Mouse (Mus musculus) lung, adult 2 months (tissue): ENCODE measurements around the gene Tmcc2.

ENCODE experiments used
- CTCF ChIP-seq: fragments of 200-500 bp; IDR thresholded peaks from 2 replicates; pipeline ENCODE4 v1.5.1; 2011; ENCODE audit warnings: mild to moderate bottlenecking, low read length, control low read depth; ENCODE audit not compliant: insufficient read depth
- POLR2A ChIP-seq: fragments of 200-500 bp; IDR thresholded peaks from 2 replicates; pipeline ENCODE4 v1.6.1; 2011; ENCODE audit warnings: low read depth, mild to moderate bottlenecking, control low read depth, low read length, borderline replicate concordance; ENCODE audit errors: extremely low read depth

DNA sequence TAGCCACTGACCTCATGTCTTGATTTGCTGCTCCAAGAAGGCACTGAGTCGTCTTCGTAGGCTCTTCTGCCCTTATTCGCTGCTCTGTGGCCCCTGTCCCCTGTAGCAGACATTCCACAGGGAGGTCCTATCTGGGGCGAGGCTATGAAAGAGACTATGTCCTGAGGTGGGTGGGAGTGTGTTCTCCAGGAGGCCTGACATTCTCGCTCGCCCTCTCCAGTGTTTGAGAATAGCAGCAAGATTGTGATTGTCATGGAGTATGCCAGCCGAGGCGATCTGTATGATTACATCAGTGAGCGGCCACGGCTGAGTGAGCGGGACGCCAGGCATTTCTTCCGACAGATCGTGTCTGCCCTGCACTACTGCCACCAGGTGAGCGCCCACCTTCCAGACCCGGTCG is 63.6 kb downstream of the Tmcc2 start:
- TF ChIP-seq CTCF (no peak), POLR2A (no peak)
